Mouse (Mus musculus) ES-Bruce4 (cell line): ENCODE data around the gene Axl. TPM values are rescaled to one million over a fixed set of nuclear protein-coding genes. Genes with fewer than 3 reads are reported as not detected.
A peak's percentile ranks its signal among the peaks of the same experiment; 100 is the strongest.

Source experiments
- H3K27ac ChIP-seq: 2 replicates; pipeline ENCODE4 v1.5.1; 2012; ENCODE audit warnings: low read length, inconsistent platforms; ENCODE audit not compliant: insufficient read depth
- H3K27me3 ChIP-seq: 2 replicates; pipeline ENCODE4 v1.6.1; 2012; ENCODE audit warnings: mild to moderate bottlenecking, low read length, inconsistent platforms; ENCODE audit not compliant: control insufficient read depth, poor library complexity, insufficient read depth, severe bottlenecking
- H3K36me3 ChIP-seq: 2 replicates; pipeline ENCODE4 v1.6.1; 2012; ENCODE audit warnings: inconsistent platforms, mild to moderate bottlenecking, low read length, moderate library complexity; ENCODE audit not compliant: control insufficient read depth, poor library complexity, insufficient read depth, severe bottlenecking
- H3K4me1 ChIP-seq: one replicate; pipeline ENCODE4 v1.8.1; 2011; ENCODE audit warnings: low read length; ENCODE audit not compliant: control insufficient read depth, insufficient read depth
- H3K4me3 ChIP-seq: 2 replicates; pipeline ENCODE4 v1.5.1; 2011; ENCODE audit warnings: low read depth, mild to moderate bottlenecking, low read length
- H3K9ac ChIP-seq: 2 replicates; pipeline ENCODE4 v1.6.1; 2012; ENCODE audit warnings: low read depth, mild to moderate bottlenecking, inconsistent platforms; ENCODE audit not compliant: poor library complexity, severe bottlenecking
- H3K9me3 ChIP-seq: replicated peaks from 2 replicates; pipeline ENCODE4 v1.6.1; 2012; ENCODE audit warnings: mild to moderate bottlenecking, low read length, inconsistent platforms; ENCODE audit not compliant: control insufficient read depth, poor library complexity, insufficient read depth, severe bottlenecking
- CTCF ChIP-seq: IDR thresholded peaks from one replicate; pipeline ENCODE4 v1.8.1; 2011; ENCODE audit warnings: low read depth, low read length
- EP300 ChIP-seq: IDR thresholded peaks from 2 replicates; pipeline ENCODE4 v1.6.1; 2011; ENCODE audit warnings: low read depth, low read length; ENCODE audit not compliant: insufficient read depth
- POLR2A ChIP-seq: IDR thresholded peaks from one replicate; pipeline ENCODE4 v1.8.1; 2011; ENCODE audit warnings: low read length; ENCODE audit not compliant: insufficient read depth
- polyA plus RNA-seq: library from polyadenylated mRNA; stranded (reverse); fragments of >200 nt; gene quantifications from 2 replicates; pipeline ENCODE4 v1.2.4, GENCODE M21; 2011; ENCODE audit warnings: low read depth; ENCODE audit not compliant: missing spikeins, insufficient read depth, insufficient read length

Gene Axl
- polyA plus RNA-seq, 1 experiment = 16.4 TPM

DNA sequence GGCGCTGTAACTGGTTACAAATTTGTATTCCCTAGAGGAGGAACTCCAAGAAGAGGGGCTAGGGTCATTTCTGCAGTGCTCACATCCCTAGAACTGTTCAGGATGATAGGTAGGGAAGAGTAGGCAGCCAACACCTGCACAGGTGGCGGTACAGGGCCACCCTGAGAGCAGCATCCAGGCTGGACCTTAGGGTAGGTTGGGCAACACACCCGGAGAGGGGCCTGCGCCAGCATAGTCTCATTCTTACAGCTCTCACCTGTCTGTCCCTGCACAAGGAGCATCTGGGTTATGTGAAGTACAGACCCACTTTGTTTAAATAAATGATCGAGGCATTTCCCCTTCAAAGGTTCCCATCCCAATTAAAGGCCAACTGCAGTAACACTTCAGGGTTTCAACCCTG, 67.7 kb downstream of the Axl start:
- Histone ChIP-seq H3K27me3 (no peaks in the 10 kb centered on the region), H3K4me1 (no peaks in the 10 kb centered on the region), H3K36me3 (peaks cover 36% of the 10 kb centered on the region), H3K9me3 (no peaks in the 10 kb centered on the region), H3K4me3 (no peak overlapping the region), H3K27ac (no peak overlapping the region), H3K9ac (no peak overlapping the region)
- TF ChIP-seq POLR2A = no peak
- TF ChIP-seq EP300 = no peak
- no peak for TF ChIP-seq CTCF

DNA sequence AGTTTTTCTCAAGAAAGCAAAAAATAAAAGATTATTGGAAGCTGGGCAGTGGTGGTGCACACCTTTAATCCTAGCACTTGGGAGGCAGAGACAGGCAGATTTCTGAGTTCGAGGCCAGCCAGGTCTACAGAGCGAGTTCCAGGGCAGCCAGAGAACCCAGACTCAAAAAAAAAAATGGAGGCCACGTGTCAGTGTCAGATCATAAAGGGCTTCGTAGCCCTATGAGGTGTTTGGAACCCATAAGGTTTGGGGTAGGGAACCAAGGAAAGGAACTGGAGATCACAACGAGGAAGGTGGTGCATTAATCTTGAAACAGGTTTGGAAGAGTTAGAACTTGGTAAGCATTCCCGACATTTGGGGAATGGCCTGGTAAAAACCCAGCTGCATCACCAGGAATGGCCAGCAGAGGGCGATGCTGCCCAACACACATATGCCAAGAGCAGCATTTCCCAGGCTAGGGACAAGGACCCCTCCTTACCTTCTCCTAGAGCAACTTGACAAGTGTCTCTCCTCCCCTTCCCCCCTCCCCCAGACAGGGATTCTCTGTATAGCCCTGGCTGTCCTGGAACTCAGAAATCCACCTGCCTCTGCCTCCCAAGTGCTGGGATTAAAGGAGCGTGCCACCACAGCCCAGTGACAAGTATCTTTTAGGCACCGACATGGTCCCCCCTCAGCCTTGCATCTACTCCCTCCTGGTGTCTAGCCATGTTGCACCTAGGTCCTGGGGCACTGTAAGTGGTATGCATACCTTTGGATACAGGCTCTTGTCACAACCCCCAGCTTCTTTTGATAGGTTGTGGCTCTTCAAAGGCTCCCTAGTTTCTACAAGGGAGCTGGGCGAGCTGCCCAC, 68.5 kb downstream of the Axl start:
- H3K36me3 ChIP-seq = peaks cover 30% of the 10 kb centered on the region
- H3K9me3 ChIP-seq = no peaks in the 10 kb centered on the region
- H3K27ac ChIP-seq = no peak overlapping the region
- H3K4me3 ChIP-seq = no peak overlapping the region
- TF ChIP-seq CTCF (peak; percentile 99), EP300 (0 out of 2 replicates have a peak, but pooled peaks have one; percentile 35), POLR2A (no peak)
- H3K9ac ChIP-seq = peak overlapping the region; percentile 68; the same call in 1 of the 2 replicates
- H3K4me1 ChIP-seq = no peaks in the 10 kb centered on the region
- H3K27me3 ChIP-seq = no peaks in the 10 kb centered on the region

DNA sequence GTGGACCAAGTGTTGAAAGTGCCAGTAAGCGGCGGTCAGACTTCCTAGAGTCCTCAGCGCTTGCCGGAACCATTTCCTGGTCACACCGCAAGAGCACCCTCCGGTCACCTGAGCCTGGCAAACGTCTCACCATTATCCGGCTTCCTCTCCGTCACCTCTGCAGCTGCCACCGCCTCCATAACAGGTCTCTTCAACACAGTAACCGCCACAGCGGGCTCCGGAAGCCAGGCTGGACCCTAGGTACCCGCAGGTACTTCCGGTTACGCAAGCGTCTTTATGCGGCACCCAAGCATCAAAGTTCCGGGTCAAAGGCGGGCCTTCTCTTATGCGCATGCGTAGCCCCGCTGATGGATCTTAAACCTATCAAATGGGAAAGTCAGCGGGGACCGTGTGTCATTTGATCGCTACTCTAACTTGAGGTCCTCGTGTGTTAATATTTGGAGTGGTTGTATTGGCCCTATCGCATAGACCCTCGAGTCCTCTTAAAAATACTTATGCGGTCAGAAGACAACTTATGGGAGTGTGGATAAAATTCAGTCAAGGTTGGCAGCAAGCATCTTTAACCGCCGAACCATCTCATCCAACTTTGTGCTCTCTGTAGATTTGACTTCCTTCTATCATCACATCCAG, 69.6 kb downstream of the Axl start, which contains the start of gene Ccdc97:
Gene Ccdc97 (minus strand): TSS at position 301 of the 630 bp plus-strand sequence.
- Histone ChIP-seq H3K27me3 (no peaks in the 10 kb centered on the region), H3K4me3 (peak within 1 kb of the TSS; percentile 97), H3K9me3 (no peaks in the 10 kb centered on the region), H3K9ac (peak within 1 kb of the TSS; percentile 68), H3K36me3 (peaks cover 24% of the 10 kb centered on the region), H3K27ac (peak within 1 kb of the TSS; percentile 70), H3K4me1 (no peaks in the 10 kb centered on the region)
- TF ChIP-seq CTCF = no peak
- TF ChIP-seq POLR2A = peak; percentile 28

DNA sequence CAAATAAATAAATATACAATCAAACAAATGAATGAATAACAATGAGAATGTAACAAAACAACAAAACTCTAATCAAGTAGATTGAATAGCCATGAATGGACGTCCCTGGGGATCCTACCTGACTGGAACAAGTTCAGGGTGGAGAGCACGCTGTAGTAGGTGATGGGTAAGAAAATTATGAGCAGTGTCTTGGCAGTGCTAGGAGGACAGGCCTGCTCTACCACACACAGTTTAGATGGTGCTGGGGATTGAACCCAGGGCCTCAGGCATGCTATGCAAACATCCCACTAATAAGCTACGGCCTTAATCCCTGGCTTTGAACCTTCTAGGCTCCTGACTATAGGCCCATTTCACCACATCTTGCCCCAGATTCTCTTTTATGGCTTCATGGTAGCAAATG, 71.0 kb downstream of the Axl start:
- no peaks in the 10 kb centered on the region for H3K27me3 ChIP-seq
- H3K36me3 ChIP-seq = peaks cover 11% of the 10 kb centered on the region
- H3K9ac ChIP-seq = no peak overlapping the region
- no peaks in the 10 kb centered on the region for H3K4me1 ChIP-seq
- no peak overlapping the region for H3K4me3 ChIP-seq
- TF ChIP-seq EP300 (no peak), POLR2A (no peak), CTCF (no peak)
- H3K9me3 ChIP-seq = no peaks in the 10 kb centered on the region
- H3K27ac ChIP-seq = no peak overlapping the region

DNA sequence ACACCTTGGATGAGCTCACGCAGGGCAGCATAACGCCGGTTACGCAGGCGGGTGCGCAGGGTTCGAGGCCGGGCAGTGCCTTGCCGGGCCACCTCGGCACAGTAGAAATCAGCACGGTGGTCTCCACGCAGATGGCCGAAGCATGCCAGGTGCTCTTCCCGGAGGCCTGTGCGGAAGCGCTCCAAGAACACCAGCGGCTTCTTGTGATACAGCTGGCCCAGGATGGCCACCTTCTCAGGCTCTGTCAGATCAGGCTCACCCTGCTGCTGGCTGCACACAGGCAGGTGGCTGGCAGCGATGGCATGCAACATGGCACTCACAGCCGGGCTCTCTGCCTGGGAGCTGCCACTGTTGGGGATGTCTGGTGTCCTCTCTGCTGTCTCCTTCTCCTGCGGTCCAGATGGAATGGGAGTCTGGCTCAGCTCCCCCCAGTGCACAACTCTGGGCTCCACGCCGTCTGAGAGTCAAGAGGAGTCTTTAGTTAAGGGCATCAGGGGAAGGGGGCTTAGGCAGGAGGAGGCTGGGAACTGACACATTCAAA, 72.7 kb downstream of the Axl start:
- Histone ChIP-seq H3K36me3 (peaks cover 7% of the 10 kb centered on the region), H3K27me3 (no peaks in the 10 kb centered on the region), H3K4me3 (no peak overlapping the region), H3K4me1 (no peaks in the 10 kb centered on the region), H3K27ac (no peak overlapping the region), H3K9me3 (no peaks in the 10 kb centered on the region), H3K9ac (no peak overlapping the region)
- TF ChIP-seq POLR2A (no peak), CTCF (no peak), EP300 (no peak)
